ENCODE assay signal across 9 mouse cellular contexts in genomic region chr2:92360893-92361292, GRCm38 (mm10). TPM values are rescaled to one million over a fixed set of nuclear protein-coding genes. Genes with fewer than 3 reads are reported as not detected.
DNase-seq lines count a peak whose midpoint lies in the region; ATAC-seq lines count a peak whose summit lies in the region.
"Had no signal": no experiment of that assay in that cellular context is flagged by ENCODE, and none has a peak within 500 bp of the region (broad histone marks: within the 10 kb centered on the region; RNA-seq: fewer than 3 reads in every experiment).

No protein-coding gene starts in this region.

- peaks cover 82% of the 10 kb centered on the region for H3K36me3 ChIP-seq in kidney, embryonic 15.5 days
- peaks cover 67% of the 10 kb centered on the region for H3K36me3 ChIP-seq in hindbrain, embryonic 14.5 days (replicated peaks; ENCODE audit: control insufficient read depth, insufficient read depth)
- peaks cover 32% of the 10 kb centered on the region for H3K36me3 ChIP-seq in neural tube, embryonic 14.5 days (ENCODE audit: control insufficient read depth, insufficient read depth, low read length)

- no peak for DNase-seq in kidney, adult 9 months
- DNase-seq in hindbrain, embryonic 14.5 days (ENCODE audit: low spot score) = no peak
- peak; percentile 48 for DNase-seq in kidney, postnatal 14 days
- DNase-seq in lung, postnatal 25 days (ENCODE audit: low spot score) = no peak
- DNase-seq in left cerebral cortex, adult 11 months (ENCODE audit: low spot score) = no peak
- DNase-seq: gastrocnemius, postnatal 36 days; lung, postnatal 36 days had no signal

- peak overlapping the region; percentile 67 for H3K27ac ChIP-seq in kidney, embryonic 15.5 days
- H3K27ac ChIP-seq in hindbrain, embryonic 14.5 days = no peak overlapping the region
- H3K27ac ChIP-seq in neural tube, embryonic 14.5 days (ENCODE audit: low read depth, low read length) = 0 out of 2 replicates have a peak overlapping the region, but pooled peaks have one; percentile 28

- H3K9ac ChIP-seq in kidney, embryonic 15.5 days = no peak overlapping the region
- no peak overlapping the region for H3K9ac ChIP-seq in hindbrain, embryonic 14.5 days
- H3K9ac ChIP-seq in neural tube, embryonic 14.5 days (replicated peaks; ENCODE audit: low read depth, low read length) = no peak overlapping the region

- 26% methylated on average over 12 of the region's 12 CpGs for WGBS in kidney, embryonic 15.5 days
- WGBS in hindbrain, embryonic 14.5 days = 32% methylated on average over 12 of the region's 12 CpGs
- WGBS in neural tube, embryonic 14.5 days = 15% methylated on average over 12 of the region's 12 CpGs

- peaks cover 12% of the 10 kb centered on the region for H3K4me1 ChIP-seq in kidney, embryonic 15.5 days
- H3K4me1 ChIP-seq in hindbrain, embryonic 14.5 days (replicated peaks; ENCODE audit: control insufficient read depth, insufficient read depth, low read length) = no peaks in the 10 kb centered on the region
- no peaks in the 10 kb centered on the region for H3K4me1 ChIP-seq in neural tube, embryonic 14.5 days (ENCODE audit: control insufficient read depth, insufficient read depth, low read length)

- peak; percentile 63 for ATAC-seq in kidney, embryonic 15.5 days (replicated peaks; ENCODE audit: low FRiP score)
- 0 out of 2 replicates have a peak, but pooled peaks have one; percentile 24 for ATAC-seq in hindbrain, embryonic 14.5 days (ENCODE audit: low FRiP score)
- ATAC-seq in neural tube, embryonic 14.5 days (ENCODE audit: low read depth) = peak; percentile 64; the same call in 1 of the 2 replicates

- H3K4me2 ChIP-seq in kidney, embryonic 15.5 days = peak overlapping the region; percentile 10; the same call in 1 of the 2 replicates
- no peak overlapping the region for H3K4me2 ChIP-seq in hindbrain, embryonic 14.5 days (replicated peaks)
- no peak overlapping the region for H3K4me2 ChIP-seq in neural tube, embryonic 14.5 days (ENCODE audit: low read depth, low read length)

- H3K27me3 ChIP-seq in kidney, embryonic 15.5 days = no peaks in the 10 kb centered on the region
- no peaks in the 10 kb centered on the region for H3K27me3 ChIP-seq in hindbrain, embryonic 14.5 days (ENCODE audit: control insufficient read depth, insufficient read depth, low read length)
- H3K27me3 ChIP-seq in neural tube, embryonic 14.5 days (ENCODE audit: control insufficient read depth, insufficient read depth, low read length) = no peaks in the 10 kb centered on the region

- H3K9me3 ChIP-seq in kidney, embryonic 15.5 days (replicated peaks) = no peaks in the 10 kb centered on the region
- H3K9me3 ChIP-seq in hindbrain, embryonic 14.5 days (ENCODE audit: control insufficient read depth, low read length) = no peaks in the 10 kb centered on the region
- no peaks in the 10 kb centered on the region for H3K9me3 ChIP-seq in neural tube, embryonic 14.5 days (ENCODE audit: control insufficient read depth, low read length)

- H3K4me3 ChIP-seq in kidney, embryonic 15.5 days (replicated peaks) = no peak overlapping the region
- no peak overlapping the region for H3K4me3 ChIP-seq in hindbrain, embryonic 14.5 days (replicated peaks; ENCODE audit: low read length)
- no peak overlapping the region for H3K4me3 ChIP-seq in neural tube, embryonic 14.5 days (ENCODE audit: low read depth, low read length)

RNA-seq across cellular contexts. Expression of gene Pex16, which starts 13.6 kb away (rescaled TPM):
- polyA plus RNA-seq in kidney, embryonic 15.5 days (2015; fragmentation: Nextera tagmentation; extraction: Ambion mirVana) = 24.7 and 29.5 TPM in 2 replicates
- polyA plus RNA-seq in hindbrain, embryonic 14.5 days (2014; fragmentation: Nextera tagmentation; extraction: Ambion mirVana) = 32.7 TPM in 2 replicates
- 32.4 and 37.0 TPM in 2 replicates for polyA plus RNA-seq in neural tube, embryonic 14.5 days (2014; fragmentation: Nextera tagmentation; extraction: Ambion mirVana)

RNA-seq across cellular contexts. Expression of gene Large2, which starts 13.8 kb away (rescaled TPM):
- polyA plus RNA-seq in kidney, embryonic 15.5 days (2015; fragmentation: Nextera tagmentation; extraction: Ambion mirVana) = 26.0 and 29.5 TPM in 2 replicates
- polyA plus RNA-seq in hindbrain, embryonic 14.5 days (2014; fragmentation: Nextera tagmentation; extraction: Ambion mirVana) = 2.0 and 2.4 TPM in 2 replicates
- polyA plus RNA-seq in neural tube, embryonic 14.5 days (2014; fragmentation: Nextera tagmentation; extraction: Ambion mirVana) = 0.97 and 2.2 TPM in 2 replicates

RNA-seq across cellular contexts. Expression of gene 1700029I15Rik, which starts 21.4 kb away (rescaled TPM):
- polyA plus RNA-seq in kidney, embryonic 15.5 days (2015; fragmentation: Nextera tagmentation; extraction: Ambion mirVana) = 3.2 and 3.4 TPM in 2 replicates
- polyA plus RNA-seq in hindbrain, embryonic 14.5 days (2014; fragmentation: Nextera tagmentation; extraction: Ambion mirVana) = 2.9 and 4.2 TPM in 2 replicates
- 3.9 and 4.2 TPM in 2 replicates for polyA plus RNA-seq in neural tube, embryonic 14.5 days (2014; fragmentation: Nextera tagmentation; extraction: Ambion mirVana)

RNA-seq across cellular contexts. Expression of gene Mapk8ip1, which starts 40.2 kb away (rescaled TPM):
- polyA plus RNA-seq in kidney, embryonic 15.5 days (2015; fragmentation: Nextera tagmentation; extraction: Ambion mirVana) = 32.1 and 34.9 TPM in 2 replicates
- polyA plus RNA-seq in hindbrain, embryonic 14.5 days (2014; fragmentation: Nextera tagmentation; extraction: Ambion mirVana) = 68.8 and 74.5 TPM in 2 replicates
- 51.8 and 64.3 TPM in 2 replicates for polyA plus RNA-seq in neural tube, embryonic 14.5 days (2014; fragmentation: Nextera tagmentation; extraction: Ambion mirVana)
